22 mouse cellular contexts compared by ENCODE assay signal in genomic region chr3:118472215-118472799, GRCm38 (mm10).
DNase-seq lines count a peak whose midpoint lies in the region; ATAC-seq lines count a peak whose summit lies in the region.
"Had no signal": no experiment of that assay in that cellular context is flagged by ENCODE, and none has a peak within 500 bp of the region (broad histone marks: within the 10 kb centered on the region; RNA-seq: fewer than 3 reads in every experiment).

No protein-coding gene starts in this region.

- H3K27ac ChIP-seq in hindbrain, embryonic 13.5 days, result 0 out of 2 replicates have a peak overlapping the region, but pooled peaks have one; percentile 23
- no peak overlapping the region for H3K27ac ChIP-seq in hindbrain, embryonic 11.5 days (ENCODE audit: low read depth, low read length)
- peak overlapping the region; percentile 3; the same call in 1 of the 2 replicates for H3K27ac ChIP-seq in limb, embryonic 11.5 days (replicated peaks; ENCODE audit: low read depth, low read length)
- H3K27ac ChIP-seq in intestine, embryonic 15.5 days, result no peak overlapping the region
- H3K27ac ChIP-seq: embryonic facial prominence, embryonic 10.5 days; forebrain, embryonic 13.5 days; hindbrain, embryonic 10.5 days had no signal

- WGBS in hindbrain, embryonic 13.5 days, result 69% methylated on average over 10 of the region's 10 CpGs
- 82% methylated on average over 10 of the region's 10 CpGs for WGBS in hindbrain, embryonic 11.5 days
- 12% methylated on average over 10 of the region's 10 CpGs for WGBS in limb, embryonic 11.5 days
- WGBS in intestine, embryonic 15.5 days, result 69% methylated on average over 10 of the region's 10 CpGs

- H3K36me3 ChIP-seq in hindbrain, embryonic 13.5 days, result peaks cover 5% of the 10 kb centered on the region; the same call in 1 of the 2 replicates
- H3K36me3 ChIP-seq in hindbrain, embryonic 11.5 days (ENCODE audit: control insufficient read depth, insufficient read depth, low read length), result no peaks in the 10 kb centered on the region
- no peaks in the 10 kb centered on the region for H3K36me3 ChIP-seq in limb, embryonic 11.5 days (ENCODE audit: control insufficient read depth, insufficient read depth, low read length)
- no peaks in the 10 kb centered on the region for H3K36me3 ChIP-seq in intestine, embryonic 15.5 days
- H3K36me3 ChIP-seq: embryonic facial prominence, embryonic 10.5 days; heart, embryonic 12.5 days; hindbrain, embryonic 10.5 days had no signal

- no peak overlapping the region for H3K4me3 ChIP-seq in hindbrain, embryonic 13.5 days
- H3K4me3 ChIP-seq in hindbrain, embryonic 11.5 days (ENCODE audit: low read depth, low read length), result no peak overlapping the region
- H3K4me3 ChIP-seq in limb, embryonic 11.5 days (ENCODE audit: low read depth, low read length), result no peak overlapping the region
- H3K4me3 ChIP-seq in intestine, embryonic 15.5 days (replicated peaks), result no peak overlapping the region
- H3K4me3 ChIP-seq: embryonic facial prominence, embryonic 10.5 days; forebrain, embryonic 13.5 days; heart, embryonic 12.5 days; hindbrain, embryonic 10.5 days had no signal

- no peak for ATAC-seq in hindbrain, embryonic 13.5 days (ENCODE audit: low FRiP score)
- ATAC-seq in hindbrain, embryonic 11.5 days (ENCODE audit: low FRiP score), result no peak
- peak; percentile 80 for ATAC-seq in limb, embryonic 11.5 days (ENCODE audit: insufficient number of reproducible peaks, low FRiP score, low TSS enrichment, low read depth)
- ATAC-seq in megakaryocyte-erythroid progenitor cell, adult 5-6 weeks (replicated peaks; ENCODE audit: low FRiP score, low TSS enrichment, poor library complexity, severe bottlenecking), result no peak
- ATAC-seq in intestine, embryonic 15.5 days, result no peak
- ATAC-seq: activated CD4-positive, CD25-positive, alpha-beta regulatory T cell, adult 4 months; forebrain, embryonic 13.5 days; forebrain, postnatal 0 days; hindbrain, embryonic 16.5 days; Patski had no signal

- peaks cover 11% of the 10 kb centered on the region; the same call in 1 of the 2 replicates for H3K4me1 ChIP-seq in hindbrain, embryonic 13.5 days (replicated peaks)
- H3K4me1 ChIP-seq in hindbrain, embryonic 11.5 days (replicated peaks; ENCODE audit: control insufficient read depth, insufficient read depth, low read length), result no peaks in the 10 kb centered on the region
- H3K4me1 ChIP-seq in limb, embryonic 11.5 days (ENCODE audit: control insufficient read depth, insufficient read depth, low read length), result no peaks in the 10 kb centered on the region
- no peaks in the 10 kb centered on the region for H3K4me1 ChIP-seq in intestine, embryonic 15.5 days (replicated peaks)
- H3K4me1 ChIP-seq: heart, embryonic 12.5 days; hindbrain, embryonic 10.5 days had no signal

- DNase-seq in hindbrain, embryonic 11.5 days (ENCODE audit: low spot score), result no peak
- DNase-seq in forelimb bud, embryonic 11.5 days (ENCODE audit: low read depth, low spot score), result peak; percentile 64
- DNase-seq in limb, embryonic 11.5 days (ENCODE audit: low spot score), result peak; percentile 54
- peak; percentile 9 for DNase-seq in mesoderm, embryonic 11.5 days (ENCODE audit: low read depth, low spot score)
- no peak for DNase-seq in gastrocnemius, adult 8-10 months (ENCODE audit: low spot score in 2 of 2)
- DNase-seq: adrenal gland, postnatal 25 days; cerebellum, adult 2 months; cerebellum, postnatal 10 days; forebrain, postnatal 0 days; gastrocnemius, postnatal 10 days; heart, adult 18-20 months had no signal

- H3K9ac ChIP-seq in hindbrain, embryonic 13.5 days, result no peak overlapping the region
- no peak overlapping the region for H3K9ac ChIP-seq in hindbrain, embryonic 11.5 days (ENCODE audit: low read depth, low read length)
- H3K9ac ChIP-seq in limb, embryonic 11.5 days (ENCODE audit: low read length), result no peak overlapping the region
- H3K9ac ChIP-seq in intestine, embryonic 15.5 days, result no peak overlapping the region
- H3K9ac ChIP-seq: forebrain, embryonic 13.5 days; forebrain, postnatal 0 days; heart, embryonic 12.5 days had no signal

- H3K4me2 ChIP-seq in hindbrain, embryonic 13.5 days, result no peak overlapping the region
- no peak overlapping the region for H3K4me2 ChIP-seq in hindbrain, embryonic 11.5 days (replicated peaks; ENCODE audit: low read depth, low read length)
- H3K4me2 ChIP-seq in limb, embryonic 11.5 days (ENCODE audit: low read depth, severe bottlenecking), result no peak overlapping the region
- H3K4me2 ChIP-seq in intestine, embryonic 15.5 days (replicated peaks), result no peak overlapping the region
- H3K4me2 ChIP-seq: forebrain, embryonic 13.5 days; heart, embryonic 12.5 days had no signal

- no peaks in the 10 kb centered on the region for H3K9me3 ChIP-seq in hindbrain, embryonic 13.5 days
- H3K9me3 ChIP-seq in hindbrain, embryonic 11.5 days (ENCODE audit: control insufficient read depth, low read length), result no peaks in the 10 kb centered on the region
- H3K9me3 ChIP-seq in limb, embryonic 11.5 days (ENCODE audit: control insufficient read depth, low read length), result no peaks in the 10 kb centered on the region
- no peaks in the 10 kb centered on the region for H3K9me3 ChIP-seq in intestine, embryonic 15.5 days
- H3K9me3 ChIP-seq: embryonic facial prominence, embryonic 10.5 days; forebrain, embryonic 13.5 days; heart, embryonic 12.5 days; hindbrain, embryonic 10.5 days had no signal

- H3K27me3 ChIP-seq in hindbrain, embryonic 13.5 days, result no peaks in the 10 kb centered on the region
- H3K27me3 ChIP-seq in hindbrain, embryonic 11.5 days (ENCODE audit: control insufficient read depth, insufficient read depth, low read length), result no peaks in the 10 kb centered on the region
- H3K27me3 ChIP-seq in limb, embryonic 11.5 days (ENCODE audit: control insufficient read depth, insufficient read depth, low read length), result no peaks in the 10 kb centered on the region
- H3K27me3 ChIP-seq in intestine, embryonic 15.5 days (replicated peaks), result no peaks in the 10 kb centered on the region
- H3K27me3 ChIP-seq: CH12.LX; forebrain, embryonic 13.5 days; heart, embryonic 12.5 days; Patski had no signal

Comparison
In these comparisons a context has a peak if more than half of its experiments do, and no peak if none do; other contexts are left out.
1. H3K27ac ChIP-seq: peak in hindbrain, embryonic 13.5 days (single experiment) and limb, embryonic 11.5 days (single experiment); none in hindbrain, embryonic 11.5 days (single experiment) and intestine, embryonic 15.5 days (single experiment).
2. DNase-seq: peak in forelimb bud, embryonic 11.5 days (single experiment), limb, embryonic 11.5 days (single experiment) and mesoderm, embryonic 11.5 days (single experiment); none in hindbrain, embryonic 11.5 days (single experiment) and gastrocnemius, adult 8-10 months (0 of 2).